Mouse (Mus musculus): ENCODE measurements around the gene Asna1.

GRCm38 (mm10) chr8:85034764-85035163 lies 9.7 kb upstream of the Asna1 start:
- TF ChIP-seq CTCF (IDR thresholded peaks at IDR 0.05; ENCODE audit: control insufficient read depth, insufficient read depth, low read length) (no peak), POLR2A (IDR thresholded peaks at IDR 0.05; ENCODE audit: borderline replicate concordance, control insufficient read depth, low read depth, low read length) (no peak)
